Mouse (Mus musculus) hindbrain, embryonic 13.5 days (tissue): ENCODE results near the gene Nfic. TPM values are rescaled to one million over a fixed set of nuclear protein-coding genes. Genes with fewer than 3 reads are reported as not detected.

Source experiments
- ATAC-seq: fragments of 200-750 bp; cut with Nextera tagmentation; 2 replicates; pipeline ENCODE4 v1.8.0; 2017; ENCODE audit warnings: moderate TSS enrichment; ENCODE audit not compliant: low FRiP score
- H3K27ac ChIP-seq: fragments of 300-500 bp; sonication (generic); 2 replicates; pipeline ENCODE4 v1.5.1; 2015; ENCODE audit warnings: inconsistent platforms, mild to moderate bottlenecking, moderate library complexity
- H3K27me3 ChIP-seq: fragments of 300-500 bp; sonication (generic); 2 replicates; pipeline ENCODE4 v1.6.1; 2015; ENCODE audit warnings: mild to moderate bottlenecking, inconsistent platforms
- H3K36me3 ChIP-seq: fragments of 300-500 bp; sonication (generic); 2 replicates; pipeline ENCODE4 v1.6.1; 2015; ENCODE audit warnings: mild to moderate bottlenecking, inconsistent platforms
- H3K4me1 ChIP-seq: fragments of 300-500 bp; sonication (generic); replicated peaks from 2 replicates; pipeline ENCODE4 v1.6.1; 2015; ENCODE audit warnings: inconsistent platforms
- H3K4me2 ChIP-seq: fragments of 300-500 bp; sonication (generic); 2 replicates; pipeline ENCODE4 v1.6.1; 2015; ENCODE audit warnings: inconsistent platforms, mild to moderate bottlenecking, moderate library complexity
- H3K4me3 ChIP-seq: fragments of 300-500 bp; sonication (generic); 2 replicates; pipeline ENCODE4 v1.5.1; 2015; ENCODE audit warnings: mild to moderate bottlenecking, inconsistent platforms
- H3K9ac ChIP-seq: fragments of 300-500 bp; sonication (generic); 2 replicates; pipeline ENCODE4 v1.6.1; 2015; ENCODE audit warnings: mild to moderate bottlenecking, inconsistent platforms
- H3K9me3 ChIP-seq: fragments of 300-500 bp; sonication (generic); 2 replicates; pipeline ENCODE4 v1.6.1; 2016; ENCODE audit warnings: inconsistent platforms
- WGBS: fragments of 180-500 bp; shearing (Covaris S2); methylation state at CpG from one replicate; pipeline ENCODE4 v1.1.7; 2015; 5-methylcytosine and 5-hydroxymethylcytosine counted together
- polyA plus RNA-seq: library from polyadenylated mRNA; unstranded; fragments of >200 nt; fragmentation: Nextera tagmentation; extraction: Ambion mirVana; gene quantifications from 2 replicates; pipeline ENCODE4 v1.2.1, GENCODE M21; 2015

Nfic gene
- polyA plus RNA-seq, 1 experiment from 2014 or later, result 21.3 TPM

GRCm38 (mm10) chr10:81378553-81379182, 76.8 kb downstream of the Nfic start:
- Histone ChIP-seq H3K4me1 (peaks cover 37% of the 10 kb centered on the region), H3K9me3 (no peaks in the 10 kb centered on the region), H3K36me3 (peaks cover 21% of the 10 kb centered on the region), H3K27me3 (no peaks in the 10 kb centered on the region), H3K4me3 (peak overlapping the region; percentile 74), H3K4me2 (peak overlapping the region; percentile 92), H3K9ac (peak overlapping the region; percentile 95), H3K27ac (peak overlapping the region; percentile 85)
- ATAC-seq, result peak; percentile 96
- WGBS, result under 1% methylated on average over 46 of the region's 46 CpGs

- Histone ChIP-seq H3K27ac (peak within 1 kb of the TSS; percentile 85), H3K4me3 (peak within 1 kb of the TSS; percentile 74), H3K9ac (peak within 1 kb of the TSS; percentile 95), H3K36me3 (peaks cover 28% of the 10 kb centered on the region), H3K9me3 (no peaks in the 10 kb centered on the region), H3K4me2 (peak within 1 kb of the TSS; percentile 92), H3K4me1 (peaks cover 37% of the 10 kb centered on the region), H3K27me3 (no peaks in the 10 kb centered on the region)
- peak; percentile 76 for ATAC-seq
- under 1% methylated on average over 58 of the region's 59 CpGs for WGBS
Observed at GRCm38 (mm10) chr10:81377793-81378552, 77.5 kb downstream of the Nfic start, which contains the start of gene Fzr1. Fzr1 (minus strand) TSS chr10:81378516.

- no peak for ATAC-seq
- no peaks in the 10 kb centered on the region for H3K9me3 ChIP-seq
- H3K4me3 ChIP-seq, result peak overlapping the region; percentile 74
- H3K4me1 ChIP-seq, result peaks cover 37% of the 10 kb centered on the region
- peak overlapping the region; percentile 92 for H3K4me2 ChIP-seq
- H3K27me3 ChIP-seq, result no peaks in the 10 kb centered on the region
- peaks cover 34% of the 10 kb centered on the region for H3K36me3 ChIP-seq
- peak overlapping the region; percentile 95 for H3K9ac ChIP-seq
- no peak overlapping the region for H3K27ac ChIP-seq
- 56% methylated on average over 2 of the region's 2 CpGs for WGBS
Observed at GRCm38 (mm10) chr10:81377362-81377664, 78.1 kb downstream of the Nfic start.

GRCm38 (mm10) chr10:81376561-81377361, 78.7 kb downstream of the Nfic start:
- Histone ChIP-seq H3K27me3 (no peaks in the 10 kb centered on the region), H3K4me3 (peak overlapping the region; percentile 74), H3K9me3 (no peaks in the 10 kb centered on the region), H3K27ac (no peak overlapping the region), H3K4me1 (peaks cover 37% of the 10 kb centered on the region), H3K9ac (peak overlapping the region; percentile 95), H3K4me2 (peak overlapping the region; percentile 92), H3K36me3 (peaks cover 35% of the 10 kb centered on the region)
- 49% methylated on average over 6 of the region's 6 CpGs for WGBS
- no peak for ATAC-seq

GRCm38 (mm10) chr10:81375322-81375721, 80.1 kb downstream of the Nfic start:
- H3K9ac ChIP-seq, result peak overlapping the region; percentile 13; the same call in 1 of the 2 replicates
- H3K4me2 ChIP-seq, result no peak overlapping the region
- ATAC-seq, result no peak
- H3K27ac ChIP-seq, result no peak overlapping the region
- 94% methylated on average over 10 of the region's 10 CpGs for WGBS
- H3K9me3 ChIP-seq, result no peaks in the 10 kb centered on the region
- no peak overlapping the region for H3K4me3 ChIP-seq
- H3K36me3 ChIP-seq, result peaks cover 49% of the 10 kb centered on the region
- peaks cover 37% of the 10 kb centered on the region for H3K4me1 ChIP-seq
- H3K27me3 ChIP-seq, result no peaks in the 10 kb centered on the region

- Histone ChIP-seq H3K4me3 (no peak overlapping the region), H3K4me1 (peaks cover 38% of the 10 kb centered on the region), H3K36me3 (peaks cover 65% of the 10 kb centered on the region), H3K9ac (no peak overlapping the region), H3K4me2 (no peak overlapping the region), H3K9me3 (no peaks in the 10 kb centered on the region), H3K27ac (no peak overlapping the region), H3K27me3 (peaks cover 34% of the 10 kb centered on the region)
- no peak for ATAC-seq
- WGBS, result 68% methylated on average over 6 of the region's 6 CpGs
Observed at GRCm38 (mm10) chr10:81367207-81367495, 88.3 kb downstream of the Nfic start.

- Histone ChIP-seq H3K4me1 (peaks cover 38% of the 10 kb centered on the region), H3K4me2 (no peak overlapping the region), H3K9me3 (no peaks in the 10 kb centered on the region), H3K9ac (no peak overlapping the region), H3K27ac (0 out of 2 replicates have a peak overlapping the region, but pooled peaks have one; percentile 26), H3K27me3 (peaks cover 34% of the 10 kb centered on the region), H3K36me3 (peaks cover 67% of the 10 kb centered on the region), H3K4me3 (no peak overlapping the region)
- WGBS, result 74% methylated on average over 6 of the region's 6 CpGs
- no peak for ATAC-seq
Observed at GRCm38 (mm10) chr10:81366477-81367206, 88.8 kb downstream of the Nfic start.

- peaks cover 34% of the 10 kb centered on the region for H3K27me3 ChIP-seq
- H3K9ac ChIP-seq, result peak within 1 kb of the TSS; percentile 63
- WGBS, result 18% methylated on average over 12 of the region's 12 CpGs
- no peak; the same call in 1 of the 2 replicates for ATAC-seq
- H3K27ac ChIP-seq, result peak within 1 kb of the TSS; percentile 26; the same call in 1 of the 2 replicates
- H3K9me3 ChIP-seq, result no peaks in the 10 kb centered on the region
- peaks cover 65% of the 10 kb centered on the region for H3K36me3 ChIP-seq
- peaks cover 42% of the 10 kb centered on the region for H3K4me1 ChIP-seq
- H3K4me2 ChIP-seq, result peak within 1 kb of the TSS; percentile 52
- peak within 1 kb of the TSS; percentile 30; the same call in 1 of the 2 replicates for H3K4me3 ChIP-seq
Observed at GRCm38 (mm10) chr10:81365672-81366476, 89.6 kb downstream of the Nfic start, which contains the start of gene 4930404N11Rik. 4930404N11Rik (minus strand) TSS chr10:81365816.

- WGBS, result 36% methylated on average over 4 of the region's 4 CpGs
- H3K9ac ChIP-seq, result peak overlapping the region; percentile 63; the same call in 1 of the 2 replicates
Observed at GRCm38 (mm10) chr10:81365073-81365472, 90.4 kb downstream of the Nfic start.

GRCm38 (mm10) chr10:81364666-81365065, 90.8 kb downstream of the Nfic start:
- peak overlapping the region; percentile 52 for H3K4me2 ChIP-seq
- 12% methylated on average over 28 of the region's 28 CpGs for WGBS

More at GRCm38 (mm10) chr10:81365073-81365472, 90.4 kb downstream of the Nfic start:
- Histone ChIP-seq H3K4me3 (0 out of 2 replicates have a peak overlapping the region, but pooled peaks have one; percentile 30), H3K36me3 (peaks cover 57% of the 10 kb centered on the region), H3K27me3 (peaks cover 34% of the 10 kb centered on the region), H3K9me3 (no peaks in the 10 kb centered on the region), H3K27ac (no peak overlapping the region), H3K4me1 (peaks cover 47% of the 10 kb centered on the region), H3K4me2 (no peak overlapping the region)
- ATAC-seq, result no peak

More at GRCm38 (mm10) chr10:81364666-81365065, 90.8 kb downstream of the Nfic start:
- peaks cover 47% of the 10 kb centered on the region for H3K4me1 ChIP-seq
- peaks cover 36% of the 10 kb centered on the region for H3K27me3 ChIP-seq
- H3K27ac ChIP-seq, result no peak overlapping the region
- peak overlapping the region; percentile 63 for H3K9ac ChIP-seq
- H3K4me3 ChIP-seq, result peak overlapping the region; percentile 30; the same call in 1 of the 2 replicates
- no peak for ATAC-seq
- peaks cover 53% of the 10 kb centered on the region for H3K36me3 ChIP-seq
- H3K9me3 ChIP-seq, result no peaks in the 10 kb centered on the region
